Mouse (Mus musculus) olfactory bulb, adult 2 months (tissue): Measurements from ENCODE around the gene Gabarapl1. TPM values are rescaled to one million over a fixed set of nuclear protein-coding genes. Genes with fewer than 3 reads are reported as not detected.

ENCODE experiments used
- H3K27ac ChIP-seq: fragments of 200-500 bp; 2 replicates; pipeline ENCODE4 v1.5.1; 2012; ENCODE audit warnings: low read depth, low read length; ENCODE audit not compliant: insufficient read depth
- H3K4me1 ChIP-seq: fragments of 200-500 bp; 2 replicates; pipeline ENCODE4 v1.6.1; 2012; ENCODE audit warnings: low read length; ENCODE audit not compliant: control insufficient read depth, insufficient read depth
- H3K4me3 ChIP-seq: fragments of 200-500 bp; 2 replicates; pipeline ENCODE4 v1.5.1; 2012; ENCODE audit warnings: mild to moderate bottlenecking, low read depth, low read length, moderate library complexity; ENCODE audit not compliant: insufficient read depth
- CTCF ChIP-seq: fragments of 200-500 bp; IDR thresholded peaks from 2 replicates; pipeline ENCODE4 v1.5.1; 2012; ENCODE audit warnings: low read depth, mild to moderate bottlenecking, low read length, moderate library complexity; ENCODE audit not compliant: insufficient read depth
- POLR2A ChIP-seq: fragments of 200-500 bp; IDR thresholded peaks from 2 replicates; pipeline ENCODE4 v1.6.1; 2012; ENCODE audit warnings: mild to moderate bottlenecking, low read depth, low read length, moderate library complexity; ENCODE audit not compliant: insufficient read depth
- WGBS: fragments of 180-500 bp; shearing (Covaris S2); methylation state at CpG from one replicate; pipeline ENCODE4 v1.1.7; 2018; 5-methylcytosine and 5-hydroxymethylcytosine counted together
- polyA plus RNA-seq: library from polyadenylated mRNA; stranded (reverse); fragments of >200 nt; gene quantifications from 2 replicates; pipeline ENCODE4 v1.2.4, GENCODE M21; 2012; ENCODE audit warnings: low replicate concordance; ENCODE audit not compliant: missing spikeins, insufficient read depth, insufficient read length

Gabarapl1 gene
- polyA plus RNA-seq, 1 experiment, result 169 TPM

DNA sequence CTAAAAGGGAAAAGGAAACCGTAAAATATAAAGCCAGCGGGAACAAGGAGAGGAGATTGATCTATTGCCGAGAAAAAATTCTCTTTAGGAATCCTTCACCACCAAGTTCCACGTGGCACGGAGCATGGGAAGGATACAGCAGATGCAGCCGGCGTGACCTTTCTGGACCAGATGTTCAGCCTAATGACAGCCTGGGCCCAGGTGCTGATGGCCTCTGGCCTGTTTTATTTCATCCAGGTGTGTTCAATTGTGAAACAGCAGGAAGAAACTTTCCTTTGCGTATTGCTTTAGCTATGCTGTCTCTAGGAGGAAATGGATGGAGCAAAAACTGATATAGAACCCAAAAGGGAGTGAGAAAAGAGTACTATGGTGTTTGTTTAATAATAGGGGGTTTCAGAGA, 20.1 kb upstream of the Gabarapl1 start:
- no peak overlapping the region for H3K27ac ChIP-seq
- TF ChIP-seq CTCF, result no peak
- TF ChIP-seq POLR2A, result no peak
- 81% methylated on average over 8 of the region's 8 CpGs for WGBS
- H3K4me1 ChIP-seq, result no peaks in the 10 kb centered on the region; the same call in 1 of the 2 replicates
- H3K4me3 ChIP-seq, result no peak overlapping the region

DNA sequence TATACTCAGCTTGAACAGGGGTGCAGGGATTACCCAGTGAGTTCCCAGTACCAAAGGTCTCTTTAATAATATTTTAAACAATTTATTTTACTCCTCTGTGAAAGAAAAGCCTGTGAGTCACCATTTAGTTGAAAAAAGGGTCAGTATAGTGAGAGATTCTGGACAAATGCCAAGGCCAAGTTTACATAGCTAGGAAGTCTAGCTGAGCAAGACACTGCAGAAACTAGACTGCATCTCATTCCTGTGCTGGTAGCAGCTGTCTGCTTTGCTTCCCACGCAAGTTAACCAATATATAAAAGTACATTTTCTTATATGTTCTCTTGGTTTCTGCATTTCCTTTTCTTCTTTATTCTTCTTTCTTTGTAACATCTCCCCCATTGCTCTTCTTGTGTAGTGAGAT, 19.6 kb upstream of the Gabarapl1 start:
- TF ChIP-seq POLR2A, result no peak
- TF ChIP-seq CTCF, result no peak
- Histone ChIP-seq H3K4me1 (no peaks in the 10 kb centered on the region; the same call in 1 of the 2 replicates), H3K27ac (no peak overlapping the region), H3K4me3 (no peak overlapping the region)
- WGBS, result 53% methylated on average over 1 of the region's 1 CpGs

DNA sequence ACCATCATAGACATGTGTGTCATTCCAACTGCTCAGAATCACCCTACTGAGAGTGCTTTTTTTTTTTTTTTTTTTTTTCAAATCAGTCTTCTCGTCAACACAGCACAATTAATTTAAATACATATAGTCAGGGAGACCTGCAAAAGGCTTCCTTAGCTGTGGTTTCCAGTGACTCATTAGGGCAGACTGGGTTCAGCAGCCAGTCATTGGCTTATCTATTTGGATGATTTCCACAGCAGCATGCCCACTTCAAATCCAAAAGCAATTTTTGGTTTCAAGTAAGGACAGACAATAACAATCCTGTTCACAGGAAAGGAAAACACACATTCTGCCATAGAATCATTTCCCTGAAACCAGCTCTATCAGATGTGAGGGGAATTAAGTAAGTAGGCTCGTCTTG, 18.6 kb upstream of the Gabarapl1 start:
- Histone ChIP-seq H3K27ac (no peak overlapping the region), H3K4me1 (no peaks in the 10 kb centered on the region; the same call in 1 of the 2 replicates), H3K4me3 (no peak overlapping the region)
- WGBS, result 74% methylated on average over 2 of the region's 2 CpGs
- TF ChIP-seq POLR2A, result no peak
- no peak for TF ChIP-seq CTCF

DNA sequence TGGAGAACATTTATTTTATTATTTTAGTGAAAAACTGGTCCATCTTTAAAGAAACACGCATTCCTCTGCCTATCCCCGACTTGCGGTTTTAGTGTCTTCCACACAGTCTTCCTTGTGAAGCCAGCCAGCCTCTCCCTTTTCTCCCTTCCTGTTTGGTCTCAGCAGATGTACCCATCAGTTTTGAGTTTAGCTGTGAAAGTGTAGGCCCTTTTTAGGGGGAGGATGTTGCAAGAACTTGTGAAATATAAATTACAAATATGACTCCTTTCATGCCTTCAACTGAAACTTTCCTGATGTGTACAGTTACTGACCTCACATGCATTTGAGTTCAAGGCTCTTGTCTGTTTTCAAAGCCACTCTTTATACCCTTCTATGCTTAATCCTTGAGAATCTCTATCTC, 17.9 kb upstream of the Gabarapl1 start:
- 95% methylated on average over 3 of the region's 3 CpGs for WGBS
- no peak overlapping the region for H3K4me3 ChIP-seq
- H3K4me1 ChIP-seq, result no peaks in the 10 kb centered on the region; the same call in 1 of the 2 replicates
- H3K27ac ChIP-seq, result no peak overlapping the region
- TF ChIP-seq POLR2A (no peak), CTCF (no peak)

DNA sequence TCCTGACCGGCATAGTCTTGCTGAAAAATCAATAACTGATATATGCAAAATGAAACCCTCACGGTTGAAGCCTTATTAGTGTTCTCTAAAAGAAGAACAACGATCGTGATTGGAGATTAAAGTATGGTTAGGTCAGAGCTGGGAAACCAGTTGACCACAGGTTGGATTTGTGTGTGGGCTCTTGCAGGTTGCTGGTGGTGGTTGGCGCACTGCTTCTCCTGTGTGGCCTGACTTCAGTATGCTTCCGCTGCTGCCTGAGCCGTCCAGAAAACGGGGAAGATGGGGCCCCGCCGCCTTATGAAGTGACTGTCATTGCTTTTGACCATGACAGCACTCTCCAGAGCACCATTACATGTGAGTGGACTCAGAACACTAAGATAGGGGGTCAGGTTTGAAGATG, 16.6 kb upstream of the Gabarapl1 start:
- WGBS, result 95% methylated on average over 10 of the region's 10 CpGs
- TF ChIP-seq CTCF (no peak), POLR2A (no peak)
- Histone ChIP-seq H3K4me1 (no peaks in the 10 kb centered on the region; the same call in 1 of the 2 replicates), H3K27ac (no peak overlapping the region), H3K4me3 (no peak overlapping the region)

DNA sequence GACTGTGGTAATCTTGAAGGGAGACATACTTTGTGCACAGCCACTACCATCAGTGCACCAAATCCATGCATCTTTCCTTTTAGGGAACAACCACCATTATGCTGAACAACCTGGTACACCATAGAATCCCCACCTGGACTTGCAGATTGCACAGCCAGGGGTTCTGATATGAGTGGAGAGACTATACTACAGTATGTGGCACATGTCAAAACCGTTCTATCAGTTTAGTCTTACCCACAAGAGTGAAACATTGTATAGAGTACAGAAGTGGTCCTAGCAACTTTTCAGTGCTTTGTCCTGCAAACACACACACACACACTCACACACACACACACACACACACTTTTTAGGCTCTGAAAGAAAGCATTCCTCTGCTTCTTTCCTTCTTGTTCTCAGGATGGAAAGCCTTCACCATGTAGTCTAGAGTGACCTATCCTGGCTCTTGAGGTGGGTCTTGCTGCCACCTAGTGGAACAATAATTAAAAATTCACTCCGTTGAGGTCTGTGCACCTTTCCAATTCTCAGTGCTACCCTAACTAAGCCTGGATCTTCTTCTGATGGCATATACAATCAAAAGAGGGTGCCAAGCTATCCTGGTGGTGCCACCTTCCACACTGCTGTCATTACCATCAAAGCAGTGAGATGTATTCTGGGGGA, 15.1 kb upstream of the Gabarapl1 start:
- WGBS, result 49% methylated on average over 2 of the region's 2 CpGs
- Histone ChIP-seq H3K4me1 (no peaks in the 10 kb centered on the region; the same call in 1 of the 2 replicates), H3K4me3 (no peak overlapping the region), H3K27ac (no peak overlapping the region)
- TF ChIP-seq POLR2A (no peak), CTCF (no peak)

DNA sequence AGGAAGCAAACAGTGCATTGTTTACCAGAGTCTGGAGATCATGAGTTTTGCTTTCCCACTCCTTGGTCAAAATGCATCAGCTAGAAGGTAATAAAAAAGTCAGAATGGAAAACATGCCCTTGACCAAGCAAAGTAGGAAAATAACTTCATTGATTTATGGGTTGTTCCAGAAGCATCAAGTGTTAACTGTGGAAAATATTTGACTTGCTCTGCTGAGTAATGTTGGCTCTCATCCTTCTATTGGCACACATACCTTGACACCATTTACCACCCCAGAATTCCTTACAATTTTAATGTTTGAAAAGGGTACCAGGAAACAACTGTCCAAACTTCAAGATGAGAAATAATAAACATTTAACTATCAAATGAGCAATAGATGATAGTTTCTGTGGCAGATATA, 6.9 kb upstream of the Gabarapl1 start:
- TF ChIP-seq CTCF (no peak), POLR2A (no peak)
- Histone ChIP-seq H3K4me1 (no peaks in the 10 kb centered on the region), H3K27ac (no peak overlapping the region), H3K4me3 (no peak overlapping the region)

DNA sequence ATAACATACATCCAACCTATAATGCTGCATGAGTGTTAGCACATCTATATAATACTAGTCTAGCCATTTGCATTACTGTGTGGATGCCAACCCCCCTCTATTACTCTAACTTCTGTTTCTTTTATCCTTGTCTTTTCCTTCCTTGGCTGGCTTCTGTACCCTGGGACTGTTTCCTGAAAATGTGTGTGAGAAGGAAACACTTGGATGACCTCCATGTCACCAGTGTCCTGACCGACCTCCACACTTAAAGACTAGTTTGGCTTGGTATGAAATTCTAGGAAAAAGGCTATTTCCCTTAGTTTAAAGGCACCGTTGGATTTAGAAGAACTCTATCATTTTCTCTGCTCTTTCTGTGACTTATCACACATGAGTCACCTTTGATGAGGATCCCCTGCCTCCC, 5.5 kb upstream of the Gabarapl1 start:
- WGBS, result 71% methylated on average over 2 of the region's 2 CpGs
- Histone ChIP-seq H3K4me1 (no peaks in the 10 kb centered on the region), H3K27ac (no peak overlapping the region), H3K4me3 (no peak overlapping the region)
- TF ChIP-seq POLR2A, result no peak
- TF ChIP-seq CTCF, result no peak

DNA sequence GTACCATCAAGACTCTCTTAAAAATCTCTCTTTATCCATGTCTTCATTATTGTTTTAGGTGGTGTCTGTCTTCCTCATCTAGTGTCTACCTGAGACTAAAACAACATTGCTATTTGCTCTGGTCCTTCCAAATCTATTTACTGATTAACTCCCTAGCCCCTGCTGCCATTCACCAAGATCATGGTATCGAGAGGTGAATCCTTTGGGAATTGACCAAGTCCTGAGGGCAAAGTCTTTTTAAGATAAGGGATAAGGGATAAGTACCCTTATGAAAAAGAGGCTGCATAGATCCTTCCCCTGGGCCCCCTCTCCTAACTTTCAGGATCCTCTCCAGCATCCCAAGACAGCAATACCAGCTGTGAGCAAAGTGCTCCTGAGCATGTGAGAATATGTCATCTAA, 3.4 kb upstream of the Gabarapl1 start:
- 85% methylated on average over 1 of the region's 1 CpGs for WGBS
- no peak for TF ChIP-seq POLR2A
- no peaks in the 10 kb centered on the region for H3K4me1 ChIP-seq
- no peak overlapping the region for H3K4me3 ChIP-seq
- H3K27ac ChIP-seq, result no peak overlapping the region

DNA sequence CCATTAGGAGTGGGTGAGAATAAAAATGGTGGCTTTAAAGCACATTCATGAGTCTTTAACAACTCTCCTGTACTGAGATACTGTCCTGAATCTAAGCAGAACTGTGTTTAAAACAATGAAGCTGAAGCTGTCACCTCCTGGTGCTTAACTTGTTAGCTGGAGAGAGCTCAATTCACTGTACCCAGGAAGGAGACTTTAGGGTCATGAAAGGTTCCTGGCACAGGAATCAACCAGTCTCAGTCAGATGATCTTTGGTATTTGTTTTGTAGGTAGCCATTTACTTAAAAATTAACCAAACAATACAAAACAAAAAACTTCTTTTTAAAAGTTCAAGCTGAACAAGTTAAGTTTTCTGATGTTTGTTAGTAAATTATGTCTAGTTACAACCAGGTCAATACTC, 2.7 kb upstream of the Gabarapl1 start:
- no peak for TF ChIP-seq POLR2A
- TF ChIP-seq CTCF, result no peak
- Histone ChIP-seq H3K4me1 (no peaks in the 10 kb centered on the region), H3K27ac (no peak overlapping the region), H3K4me3 (no peak overlapping the region)
